Mouse (Mus musculus) megakaryocyte, embryonic 14.5 days (primary cell): ENCODE measurements around the gene Abhd6.

ENCODE experiments used
- FLI1 ChIP-seq: IDR thresholded peaks from 2 replicates; pipeline ENCODE4 v1.6.1; 2012; ENCODE audit warnings: low read length, inconsistent platforms, mixed read lengths
- GATA1 ChIP-seq: IDR thresholded peaks from 3 replicates; pipeline ENCODE4 v1.6.1; 2012; ENCODE audit warnings: mixed read lengths, low read length, inconsistent platforms, borderline replicate concordance

GRCm38 (mm10) chr14:8052661-8053060 is 50.0 kb downstream of the Abhd6 start:
- TF ChIP-seq GATA1 (no peak), FLI1 (no peak)
